Mouse (Mus musculus): ENCODE results near the gene Rfc5. TPM values are rescaled to one million over a fixed set of nuclear protein-coding genes. Genes with fewer than 3 reads are reported as not detected.
"Not testable (repeated sequence)": the region's sequence is repeated elsewhere in the genome, so short reads cannot be mapped to it uniquely, and the experiment has no call there.

Gene Rfc5
- polyA plus RNA-seq, 1 experiment from 2014 or later, result 23.9 TPM

GRCm38 (mm10) chr5:117347838-117348237 lies 41.0 kb downstream of the Rfc5 start:
- Histone ChIP-seq H3K4me2 (ENCODE audit: low read depth, low read length) (no peak overlapping the region), H3K27me3 (ENCODE audit: insufficient read depth, low read length) (no peaks in the 10 kb centered on the region), H3K9me3 (ENCODE audit: low read length) (no peaks in the 10 kb centered on the region), H3K9ac (replicated peaks) (no peak overlapping the region), H3K4me1 (ENCODE audit: insufficient read depth) (no peaks in the 10 kb centered on the region), H3K4me3 (ENCODE audit: low read depth, low read length) (no peak overlapping the region), H3K27ac (ENCODE audit: low read depth) (no peak overlapping the region), H3K36me3 (replicated peaks; ENCODE audit: insufficient read depth, low read length) (no peaks in the 10 kb centered on the region)
- ATAC-seq, result no peak
- no peak for TF ChIP-seq CTCF (IDR thresholded peaks at IDR 0.05; ENCODE audit: low read depth)
- TF ChIP-seq EP300 (IDR thresholded peaks at IDR 0.05; ENCODE audit: low read depth), result no peak
- no peak for DNase-seq
- 81% methylated on average over 2 of the region's 2 CpGs for WGBS (ENCODE audit: insufficient replicate concordance)

- no peak for DNase-seq
- H3K4me3 ChIP-seq (ENCODE audit: low read depth, low read length), result no peak overlapping the region
- TF ChIP-seq EP300 (IDR thresholded peaks at IDR 0.05; ENCODE audit: low read depth) (no peak), CTCF (IDR thresholded peaks at IDR 0.05; ENCODE audit: low read depth) (no peak)
- H3K4me2 ChIP-seq (ENCODE audit: low read depth, low read length), result no peak overlapping the region
- no peak for ATAC-seq
- no peaks in the 10 kb centered on the region for H3K36me3 ChIP-seq (replicated peaks; ENCODE audit: insufficient read depth, low read length)
- H3K27me3 ChIP-seq (ENCODE audit: insufficient read depth, low read length), result no peaks in the 10 kb centered on the region
- WGBS (ENCODE audit: insufficient replicate concordance), result 60% methylated on average over 5 of the region's 5 CpGs
- no peaks in the 10 kb centered on the region for H3K9me3 ChIP-seq (ENCODE audit: low read length)
- H3K4me1 ChIP-seq (ENCODE audit: insufficient read depth), result no peaks in the 10 kb centered on the region
- H3K27ac ChIP-seq (ENCODE audit: low read depth), result no peak overlapping the region
- H3K9ac ChIP-seq (replicated peaks), result no peak overlapping the region
Observed at GRCm38 (mm10) chr5:117347011-117347410, 41.8 kb downstream of the Rfc5 start.

- H3K4me2 ChIP-seq (ENCODE audit: low read depth, low read length), result no peak overlapping the region
- no peaks in the 10 kb centered on the region for H3K9me3 ChIP-seq (ENCODE audit: low read length)
- ATAC-seq (no peak), DNase-seq (no peak)
- H3K9ac ChIP-seq (replicated peaks), result no peak overlapping the region
- H3K27ac ChIP-seq (ENCODE audit: low read depth), result no peak overlapping the region
- H3K27me3 ChIP-seq (ENCODE audit: insufficient read depth, low read length), result no peaks in the 10 kb centered on the region
- no peaks in the 10 kb centered on the region for H3K4me1 ChIP-seq (ENCODE audit: insufficient read depth)
- H3K36me3 ChIP-seq (replicated peaks; ENCODE audit: insufficient read depth, low read length), result no peaks in the 10 kb centered on the region
- TF ChIP-seq EP300 (IDR thresholded peaks at IDR 0.05; ENCODE audit: low read depth), result no peak
- WGBS (ENCODE audit: insufficient replicate concordance), result 65% methylated on average over 3 of the region's 3 CpGs
- H3K4me3 ChIP-seq (ENCODE audit: low read depth, low read length), result no peak overlapping the region
Observed at GRCm38 (mm10) chr5:117346281-117346680, 42.6 kb downstream of the Rfc5 start.

- no peak for TF ChIP-seq CTCF (IDR thresholded peaks at IDR 0.05; ENCODE audit: low read depth)
- TF ChIP-seq EP300 (IDR thresholded peaks at IDR 0.05; ENCODE audit: low read depth), result no peak
- 60% methylated on average over 5 of the region's 5 CpGs for WGBS (ENCODE audit: insufficient replicate concordance)
- H3K9me3 ChIP-seq (ENCODE audit: low read length), result no peaks in the 10 kb centered on the region
Observed at GRCm38 (mm10) chr5:117345432-117345976, 43.3 kb downstream of the Rfc5 start.

GRCm38 (mm10) chr5:117344496-117344895 lies 44.4 kb downstream of the Rfc5 start:
- not testable (repeated sequence) for H3K36me3 ChIP-seq (replicated peaks; ENCODE audit: insufficient read depth, low read length); H3K9me3 ChIP-seq (ENCODE audit: low read length); H3K4me3 ChIP-seq (ENCODE audit: low read depth, low read length); H3K27me3 ChIP-seq (ENCODE audit: insufficient read depth, low read length); H3K27ac ChIP-seq (ENCODE audit: low read depth); DNase-seq; H3K4me1 ChIP-seq (ENCODE audit: insufficient read depth); H3K4me2 ChIP-seq (ENCODE audit: low read depth, low read length); ATAC-seq; H3K9ac ChIP-seq (replicated peaks)
- 81% methylated on average over 5 of the region's 5 CpGs for WGBS (ENCODE audit: insufficient replicate concordance)

More at GRCm38 (mm10) chr5:117345432-117345976, 43.3 kb downstream of the Rfc5 start:
- Histone ChIP-seq H3K27me3 (ENCODE audit: insufficient read depth, low read length) (no peaks in the 10 kb centered on the region), H3K27ac (ENCODE audit: low read depth) (no peak overlapping the region), H3K4me2 (ENCODE audit: low read depth, low read length) (no peak overlapping the region), H3K36me3 (replicated peaks; ENCODE audit: insufficient read depth, low read length) (no peaks in the 10 kb centered on the region), H3K4me1 (ENCODE audit: insufficient read depth) (no peaks in the 10 kb centered on the region), H3K4me3 (ENCODE audit: low read depth, low read length) (no peak overlapping the region), H3K9ac (replicated peaks) (no peak overlapping the region)
- ATAC-seq (no peak), DNase-seq (no peak)

GRCm38 (mm10) chr5:117341896-117342295 lies 47.0 kb downstream of the Rfc5 start:
- no peak overlapping the region for H3K4me2 ChIP-seq (ENCODE audit: low read depth, low read length)
- no peak for ATAC-seq

GRCm38 (mm10) chr5:117340081-117340480 lies 48.8 kb downstream of the Rfc5 start:
- DNase-seq (no peak), ATAC-seq (no peak)
- TF ChIP-seq CTCF (IDR thresholded peaks at IDR 0.05; ENCODE audit: low read depth) (no peak), EP300 (IDR thresholded peaks at IDR 0.05; ENCODE audit: low read depth) (no peak)
- Histone ChIP-seq H3K4me3 (ENCODE audit: low read depth, low read length) (no peak overlapping the region), H3K27ac (ENCODE audit: low read depth) (no peak overlapping the region), H3K9ac (replicated peaks) (no peak overlapping the region), H3K9me3 (ENCODE audit: low read length) (no peaks in the 10 kb centered on the region), H3K27me3 (ENCODE audit: insufficient read depth, low read length) (no peaks in the 10 kb centered on the region), H3K4me2 (ENCODE audit: low read depth, low read length) (no peak overlapping the region), H3K36me3 (replicated peaks; ENCODE audit: insufficient read depth, low read length) (no peaks in the 10 kb centered on the region), H3K4me1 (ENCODE audit: insufficient read depth) (no peaks in the 10 kb centered on the region)
- WGBS (ENCODE audit: insufficient replicate concordance), result 77% methylated on average over 6 of the region's 6 CpGs

More at GRCm38 (mm10) chr5:117341896-117342295, 47.0 kb downstream of the Rfc5 start:
- no peak for DNase-seq
- H3K4me3 ChIP-seq (ENCODE audit: low read depth, low read length), result no peak overlapping the region
- 58% methylated on average over 6 of the region's 6 CpGs for WGBS (ENCODE audit: insufficient replicate concordance)
- H3K36me3 ChIP-seq (replicated peaks; ENCODE audit: insufficient read depth, low read length), result no peaks in the 10 kb centered on the region
- no peak overlapping the region for H3K9ac ChIP-seq (replicated peaks)
- H3K4me1 ChIP-seq (ENCODE audit: insufficient read depth), result no peaks in the 10 kb centered on the region
- TF ChIP-seq EP300 (IDR thresholded peaks at IDR 0.05; ENCODE audit: low read depth) (no peak), CTCF (IDR thresholded peaks at IDR 0.05; ENCODE audit: low read depth) (no peak)
- no peaks in the 10 kb centered on the region for H3K9me3 ChIP-seq (ENCODE audit: low read length)
- H3K27me3 ChIP-seq (ENCODE audit: insufficient read depth, low read length), result no peaks in the 10 kb centered on the region
- H3K27ac ChIP-seq (ENCODE audit: low read depth), result no peak overlapping the region

Measured in liver, postnatal 0 days (tissue).